Mouse (Mus musculus) midbrain, embryonic 15.5 days (tissue): ENCODE results near the gene Gm26992. TPM values are rescaled to one million over a fixed set of nuclear protein-coding genes. Genes with fewer than 3 reads are reported as not detected.

Experiments used
- ATAC-seq: fragments of 200-750 bp; cut with Nextera tagmentation; replicated peaks from 2 replicates; pipeline ENCODE4 v1.8.0; 2017; ENCODE audit warnings: moderate TSS enrichment
- H3K27ac ChIP-seq: fragments of 300-500 bp; sonication (generic); 2 replicates; pipeline ENCODE4 v1.5.1; 2015; ENCODE audit warnings: mild to moderate bottlenecking, inconsistent platforms
- H3K27me3 ChIP-seq: fragments of 300-500 bp; sonication (generic); replicated peaks from 2 replicates; pipeline ENCODE4 v1.6.1; 2015; ENCODE audit warnings: inconsistent platforms
- H3K36me3 ChIP-seq: fragments of 300-500 bp; sonication (generic); replicated peaks from 2 replicates; pipeline ENCODE4 v1.6.1; 2015; ENCODE audit warnings: inconsistent platforms
- H3K4me1 ChIP-seq: fragments of 300-500 bp; sonication (generic); 2 replicates; pipeline ENCODE4 v1.6.1; 2015; ENCODE audit warnings: inconsistent platforms
- H3K4me2 ChIP-seq: fragments of 300-500 bp; sonication (generic); 2 replicates; pipeline ENCODE4 v1.6.1; 2015; ENCODE audit warnings: inconsistent platforms, mild to moderate bottlenecking, moderate library complexity
- H3K4me3 ChIP-seq: fragments of 300-500 bp; sonication (generic); 2 replicates; pipeline ENCODE4 v1.5.1; 2015; ENCODE audit warnings: mild to moderate bottlenecking, inconsistent platforms
- H3K9ac ChIP-seq: fragments of 300-500 bp; sonication (generic); 2 replicates; pipeline ENCODE4 v1.6.1; 2015; ENCODE audit warnings: mild to moderate bottlenecking, inconsistent platforms
- H3K9me3 ChIP-seq: fragments of 300-500 bp; sonication (generic); 2 replicates; pipeline ENCODE4 v1.6.1; 2016; ENCODE audit warnings: inconsistent platforms
- WGBS: fragments of 180-500 bp; shearing (Covaris S2); methylation state at CpG from one replicate; pipeline ENCODE4 v1.1.7; 2015; ENCODE audit warnings: mixed read lengths; 5-methylcytosine and 5-hydroxymethylcytosine counted together
- polyA plus RNA-seq: library from polyadenylated mRNA; unstranded; fragments of >200 nt; fragmentation: Nextera tagmentation; extraction: Ambion mirVana; gene quantifications from 2 replicates; pipeline ENCODE4 v1.2.1, GENCODE M21; 2015

Gene Gm26992
- not detected in 2 replicates for polyA plus RNA-seq

DNA sequence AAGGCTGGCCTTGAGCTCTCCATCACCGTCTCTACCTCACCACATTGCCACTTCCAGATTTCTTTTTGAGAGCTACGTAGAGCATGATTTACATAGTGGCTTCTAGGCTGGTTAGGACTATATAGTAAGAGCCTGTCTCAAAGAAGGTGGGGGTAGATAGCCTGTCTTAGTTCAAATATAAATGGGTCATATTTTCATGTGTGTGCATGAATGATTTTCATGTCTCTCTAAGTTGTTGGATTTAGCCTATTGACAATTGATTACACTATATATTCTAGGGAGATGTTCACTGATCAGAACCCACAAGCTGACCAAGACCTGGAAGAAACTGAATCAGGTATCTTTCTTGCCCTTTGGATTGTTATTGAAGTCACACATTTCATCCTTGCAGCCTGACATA is at the start of gene Gm26992:
TSS of gene Gm26992 (plus strand) at position 301 of the 400 bp plus-strand sequence.
- 87% methylated on average over 2 of the region's 2 CpGs for WGBS
- Histone ChIP-seq H3K27ac (no peak within 1 kb of the TSS), H3K4me2 (no peak within 1 kb of the TSS), H3K4me1 (no peaks in the 10 kb centered on the region), H3K36me3 (no peaks in the 10 kb centered on the region), H3K9me3 (no peaks in the 10 kb centered on the region), H3K9ac (no peak within 1 kb of the TSS), H3K4me3 (no peak within 1 kb of the TSS), H3K27me3 (peaks cover 34% of the 10 kb centered on the region)
- no peak for ATAC-seq

DNA sequence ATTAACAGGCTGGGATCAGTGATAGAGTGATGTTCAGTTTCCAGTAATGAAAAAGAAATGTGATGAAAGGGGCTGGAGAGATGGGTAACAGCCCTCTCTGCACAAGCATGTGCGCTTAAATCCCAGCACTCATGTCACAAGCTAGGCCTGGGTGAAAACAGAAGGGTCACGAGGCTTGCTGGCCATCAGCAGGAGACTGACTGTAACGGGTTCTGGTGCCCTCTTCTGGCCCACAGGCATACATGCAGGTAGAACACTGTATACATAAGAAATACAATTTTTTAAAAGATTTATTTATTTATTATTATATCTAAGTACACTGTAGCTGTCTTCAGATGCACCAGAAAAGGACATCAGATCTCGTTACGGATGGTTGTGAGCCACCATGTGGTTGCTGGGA is 47.6 kb upstream of the Gm26992 start:
- 60% methylated on average over 5 of the region's 5 CpGs for WGBS

DNA sequence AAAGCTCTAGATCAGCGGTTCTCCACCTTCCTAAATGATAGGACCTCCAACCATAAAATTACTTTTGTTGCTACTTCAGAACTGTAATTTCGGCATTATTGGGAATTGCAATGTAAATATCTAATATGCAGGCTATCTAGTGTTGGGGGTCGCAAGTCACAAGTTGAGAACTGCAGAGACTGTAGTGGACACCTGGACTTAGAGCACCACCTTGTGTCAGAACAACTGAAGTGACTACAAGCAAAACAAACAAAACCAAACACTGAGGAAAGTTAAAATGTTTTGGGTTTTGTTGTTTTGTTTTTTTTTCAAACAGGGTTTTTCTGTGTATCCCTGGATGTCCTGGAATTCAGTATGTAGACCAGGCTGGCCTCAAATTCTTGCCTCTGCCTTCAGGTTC is 37.3 kb upstream of the Gm26992 start:
- no peaks in the 10 kb centered on the region for H3K4me1 ChIP-seq
- H3K27ac ChIP-seq: no peak overlapping the region
- peaks cover 26% of the 10 kb centered on the region for H3K27me3 ChIP-seq
- no peak overlapping the region for H3K4me3 ChIP-seq
- no peak for ATAC-seq
- no peaks in the 10 kb centered on the region for H3K9me3 ChIP-seq
- 79% methylated on average over 3 of the region's 3 CpGs for WGBS
- H3K36me3 ChIP-seq: no peaks in the 10 kb centered on the region
- no peak overlapping the region for H3K4me2 ChIP-seq
- H3K9ac ChIP-seq: no peak overlapping the region

More for the DNA sequence above, 47.6 kb upstream of the Gm26992 start:
- H3K27me3 ChIP-seq: peaks cover 17% of the 10 kb centered on the region
- no peaks in the 10 kb centered on the region for H3K36me3 ChIP-seq
- H3K4me2 ChIP-seq: no peak overlapping the region
- no peak overlapping the region for H3K27ac ChIP-seq
- no peaks in the 10 kb centered on the region for H3K9me3 ChIP-seq
- ATAC-seq: no peak
- H3K4me3 ChIP-seq: no peak overlapping the region
- no peak overlapping the region for H3K9ac ChIP-seq
- no peaks in the 10 kb centered on the region for H3K4me1 ChIP-seq

- Histone ChIP-seq H3K4me2 (no peak overlapping the region), H3K27me3 (peaks cover 22% of the 10 kb centered on the region), H3K27ac (no peak overlapping the region), H3K9ac (no peak overlapping the region), H3K36me3 (no peaks in the 10 kb centered on the region), H3K4me3 (no peak overlapping the region), H3K9me3 (no peaks in the 10 kb centered on the region), H3K4me1 (no peaks in the 10 kb centered on the region)
- no peak for ATAC-seq
- WGBS: 82% methylated on average over 3 of the region's 3 CpGs
Observed at GRCm38 (mm10) chrX:103388131-103388530, 33.7 kb upstream of the Gm26992 start.

DNA sequence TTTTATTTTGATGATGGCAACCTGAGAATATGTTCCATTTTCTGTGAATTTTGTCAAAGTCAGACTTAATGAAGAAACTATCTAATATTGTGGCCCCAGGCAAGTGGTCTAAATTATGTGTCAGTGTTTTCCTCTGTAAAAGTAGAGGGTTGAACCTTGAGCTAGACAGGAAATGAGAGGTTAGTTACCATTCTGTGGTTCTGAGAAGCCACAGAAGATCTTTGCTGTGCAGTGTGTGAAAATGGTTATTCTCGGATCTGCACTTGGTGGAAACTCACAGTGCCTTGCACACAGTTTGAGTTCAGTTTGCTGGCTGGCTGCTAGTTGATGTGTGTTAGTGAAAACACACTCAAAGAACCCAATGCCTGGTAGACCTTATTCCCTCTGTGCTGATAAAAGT is 28.0 kb upstream of the Gm26992 start:
- Histone ChIP-seq H3K27ac (no peak overlapping the region), H3K4me2 (no peak overlapping the region), H3K9me3 (no peaks in the 10 kb centered on the region), H3K27me3 (peaks cover 28% of the 10 kb centered on the region), H3K4me3 (no peak overlapping the region), H3K36me3 (no peaks in the 10 kb centered on the region), H3K4me1 (no peaks in the 10 kb centered on the region), H3K9ac (no peak overlapping the region)
- ATAC-seq: no peak
- WGBS: 96% methylated on average over 1 of the region's 1 CpGs

GRCm38 (mm10) chrX:103405021-103405420 is 16.8 kb upstream of the Gm26992 start:
- no peak for ATAC-seq
- no peaks in the 10 kb centered on the region for H3K36me3 ChIP-seq
- H3K27ac ChIP-seq: no peak overlapping the region
- H3K4me1 ChIP-seq: no peaks in the 10 kb centered on the region
- no peak overlapping the region for H3K4me2 ChIP-seq
- no peaks in the 10 kb centered on the region for H3K9me3 ChIP-seq
- no peak overlapping the region for H3K4me3 ChIP-seq
- no peak overlapping the region for H3K9ac ChIP-seq
- WGBS: 42% methylated on average over 13 of the region's 13 CpGs
- H3K27me3 ChIP-seq: peaks cover 29% of the 10 kb centered on the region

DNA sequence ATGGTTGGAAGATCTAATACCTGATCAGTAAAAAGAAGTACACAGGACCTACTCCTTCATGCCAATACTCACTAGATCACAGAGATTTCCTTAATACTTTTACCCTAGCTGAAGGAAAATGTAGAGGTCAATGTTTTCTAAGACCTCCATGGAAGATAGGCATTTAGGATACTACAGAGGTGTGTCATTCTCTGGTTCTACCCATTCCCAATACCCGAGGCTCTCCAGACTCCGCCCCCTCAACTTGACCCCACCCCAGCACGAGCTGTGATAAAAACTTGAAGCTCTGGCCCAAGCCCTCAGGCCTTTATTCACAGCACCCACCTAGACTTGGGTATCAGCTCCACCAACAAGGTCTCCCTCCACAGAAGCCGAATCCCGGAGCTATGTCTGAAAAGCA is 7.6 kb upstream of the Gm26992 start, which contains the start of gene Tsx:
TSS of gene Tsx (plus strand) at position 301 of the 400 bp plus-strand sequence.
- H3K9ac ChIP-seq: no peak within 1 kb of the TSS
- H3K27ac ChIP-seq: no peak within 1 kb of the TSS
- H3K27me3 ChIP-seq: peaks cover 37% of the 10 kb centered on the region
- no peaks in the 10 kb centered on the region for H3K4me1 ChIP-seq
- 87% methylated on average over 5 of the region's 5 CpGs for WGBS
- H3K4me3 ChIP-seq: no peak within 1 kb of the TSS
- H3K4me2 ChIP-seq: no peak within 1 kb of the TSS
- no peak for ATAC-seq
- no peaks in the 10 kb centered on the region for H3K36me3 ChIP-seq
- no peaks in the 10 kb centered on the region for H3K9me3 ChIP-seq

DNA sequence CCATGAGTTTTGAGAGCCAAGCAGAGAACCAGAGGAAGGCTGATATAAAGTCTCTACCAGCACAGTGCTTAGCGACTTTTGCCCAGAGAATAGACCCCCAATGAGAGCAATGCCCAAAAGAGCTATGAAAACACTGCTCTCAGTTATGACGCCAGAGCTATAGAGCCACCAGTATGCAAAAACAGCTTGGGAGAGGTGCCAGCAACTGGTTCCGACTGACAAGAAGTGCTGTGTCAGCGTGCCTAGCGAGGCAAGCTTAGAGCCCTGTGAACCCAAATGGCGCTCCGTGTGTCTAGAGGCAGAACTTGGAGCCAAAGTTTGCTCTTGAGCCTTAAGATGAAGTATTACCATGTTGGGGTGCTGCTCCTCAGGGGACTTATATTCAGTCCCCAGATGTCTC is 5.9 kb downstream of the Gm26992 start:
- no peak overlapping the region for H3K4me3 ChIP-seq
- H3K4me2 ChIP-seq: no peak overlapping the region
- no peaks in the 10 kb centered on the region for H3K4me1 ChIP-seq
- ATAC-seq: no peak
- no peaks in the 10 kb centered on the region for H3K36me3 ChIP-seq
- no peak overlapping the region for H3K27ac ChIP-seq
- peaks cover 22% of the 10 kb centered on the region for H3K27me3 ChIP-seq
- no peaks in the 10 kb centered on the region for H3K9me3 ChIP-seq
- no peak overlapping the region for H3K9ac ChIP-seq
- WGBS: 79% methylated on average over 7 of the region's 7 CpGs

- Histone ChIP-seq H3K27ac (no peak overlapping the region), H3K9ac (no peak overlapping the region), H3K9me3 (no peaks in the 10 kb centered on the region), H3K4me3 (no peak overlapping the region), H3K4me2 (no peak overlapping the region), H3K4me1 (no peaks in the 10 kb centered on the region), H3K27me3 (peaks cover 25% of the 10 kb centered on the region), H3K36me3 (no peaks in the 10 kb centered on the region)
- ATAC-seq: no peak
- 71% methylated on average over 7 of the region's 7 CpGs for WGBS
Observed at GRCm38 (mm10) chrX:103432293-103432692, 10.5 kb downstream of the Gm26992 start.

DNA sequence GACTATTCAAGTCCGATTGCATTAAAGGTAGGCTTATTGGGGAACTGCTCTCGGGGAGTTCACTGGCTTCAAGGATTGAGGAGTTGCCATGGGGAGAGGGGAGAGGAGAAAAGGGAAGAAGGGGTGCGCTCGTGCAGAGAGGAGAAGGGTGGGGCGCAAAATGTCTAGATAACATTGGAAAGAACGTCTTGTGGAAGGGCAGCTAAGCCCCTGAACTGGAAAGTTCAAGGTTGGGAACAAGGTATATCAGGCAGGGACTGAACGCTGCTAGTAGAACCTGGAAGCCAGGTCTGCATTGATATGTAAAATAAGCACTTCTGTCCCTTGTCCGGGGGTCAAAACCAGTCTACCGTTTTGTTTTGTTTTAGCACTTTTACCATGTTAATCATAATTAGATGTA is 16.2 kb downstream of the Gm26992 start:
- H3K36me3 ChIP-seq: no peaks in the 10 kb centered on the region
- ATAC-seq: no peak
- no peak overlapping the region for H3K9ac ChIP-seq
- no peak overlapping the region; the same call in 1 of the 2 replicates for H3K4me2 ChIP-seq
- no peak overlapping the region for H3K4me3 ChIP-seq
- H3K9me3 ChIP-seq: no peaks in the 10 kb centered on the region
- no peaks in the 10 kb centered on the region for H3K4me1 ChIP-seq
- H3K27me3 ChIP-seq: peaks cover 44% of the 10 kb centered on the region
- no peak overlapping the region for H3K27ac ChIP-seq
- 15% methylated on average over 9 of the region's 9 CpGs for WGBS

DNA sequence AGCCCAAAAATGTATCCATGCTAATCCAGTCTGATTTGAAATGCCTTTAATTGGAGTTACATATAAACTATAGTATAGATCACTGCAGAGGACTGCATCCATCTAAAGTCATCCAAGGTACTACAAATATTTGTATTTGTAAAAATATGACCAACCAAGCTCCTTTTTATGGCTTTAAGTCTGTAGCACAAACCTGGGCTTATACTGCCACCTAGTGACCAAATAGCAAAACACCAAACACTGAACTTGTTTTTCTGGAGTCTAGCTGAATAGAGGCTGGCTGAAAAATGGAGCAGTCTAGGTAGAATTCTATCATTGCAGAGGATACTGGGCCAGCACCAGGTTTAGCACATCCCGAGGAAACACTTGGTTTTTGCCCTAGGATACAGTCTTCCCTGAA is 19.0 kb downstream of the Gm26992 start:
- Histone ChIP-seq H3K27ac (no peak overlapping the region), H3K9ac (no peak overlapping the region), H3K4me2 (no peak overlapping the region), H3K27me3 (peaks cover 43% of the 10 kb centered on the region), H3K4me1 (no peaks in the 10 kb centered on the region), H3K36me3 (no peaks in the 10 kb centered on the region), H3K4me3 (no peak overlapping the region), H3K9me3 (no peaks in the 10 kb centered on the region)
- 0% methylated on average over 1 of the region's 1 CpGs for WGBS
- ATAC-seq: no peak; the same call in 1 of the 2 replicates

GRCm38 (mm10) chrX:103443755-103444154 is 21.9 kb downstream of the Gm26992 start:
- H3K9me3 ChIP-seq: no peaks in the 10 kb centered on the region
- no peak overlapping the region for H3K4me3 ChIP-seq
- WGBS: 34% methylated on average over 7 of the region's 7 CpGs
- H3K4me1 ChIP-seq: peaks cover 2% of the 10 kb centered on the region; the same call in 1 of the 2 replicates
- H3K9ac ChIP-seq: no peak overlapping the region
- no peak for ATAC-seq
- H3K4me2 ChIP-seq: no peak overlapping the region
- H3K36me3 ChIP-seq: no peaks in the 10 kb centered on the region
- H3K27ac ChIP-seq: no peak overlapping the region
- H3K27me3 ChIP-seq: peaks cover 44% of the 10 kb centered on the region

DNA sequence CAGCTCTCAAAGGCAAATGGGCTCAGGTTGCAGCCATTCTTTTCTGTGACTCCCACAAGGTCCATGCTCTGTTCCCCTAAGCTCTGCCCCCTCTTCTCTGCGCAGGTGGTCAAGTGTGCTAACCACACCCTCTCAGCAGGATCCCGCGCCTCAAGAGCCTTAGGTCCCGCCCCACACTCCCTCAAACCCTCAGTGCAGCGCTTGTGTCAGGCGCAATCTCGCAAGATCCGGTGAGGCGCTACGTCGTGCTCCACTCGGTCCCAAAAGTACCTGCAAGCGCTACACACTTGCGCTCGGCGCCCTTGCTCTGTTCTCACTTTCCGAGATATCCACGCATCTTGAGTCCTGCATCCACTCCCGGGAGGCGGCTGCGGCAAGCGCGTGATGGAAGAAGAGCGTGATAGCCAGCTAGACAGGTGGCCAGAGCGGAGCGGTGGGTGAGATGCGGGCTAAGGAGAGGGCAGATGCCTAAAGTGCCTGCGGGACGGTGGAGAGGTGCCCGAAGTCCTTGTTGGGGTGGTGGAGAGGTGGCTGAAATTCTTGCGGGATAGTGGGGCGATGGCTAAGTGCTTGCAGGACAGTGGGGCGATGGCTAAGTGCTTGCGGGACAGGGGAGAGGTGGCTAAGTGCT is 25.8 kb downstream of the Gm26992 start:
- peaks cover 37% of the 10 kb centered on the region for H3K27me3 ChIP-seq
- peak; percentile 33; the same call in 1 of the 2 replicates for ATAC-seq
- H3K4me2 ChIP-seq: peak overlapping the region; percentile 79
- H3K36me3 ChIP-seq: no peaks in the 10 kb centered on the region
- peaks cover 2% of the 10 kb centered on the region; the same call in 1 of the 2 replicates for H3K4me1 ChIP-seq
- H3K4me3 ChIP-seq: peak overlapping the region; percentile 37
- H3K9ac ChIP-seq: peak overlapping the region; percentile 38
- H3K27ac ChIP-seq: no peak overlapping the region
- no peaks in the 10 kb centered on the region for H3K9me3 ChIP-seq
- WGBS: 13% methylated on average over 34 of the region's 34 CpGs
